Mouse (Mus musculus) neutrophil, adult 83 days (primary cell): ENCODE measurements around the gene B020011L13Rik. TPM values are rescaled to one million over a fixed set of nuclear protein-coding genes. Genes with fewer than 3 reads are reported as not detected.

Experiments
- total RNA-seq, 2 experiments: library from RNA; stranded (reverse); gene quantifications; one replicate each; pipeline ENCODE4 v1.2.4; 2023

B020011L13Rik gene
- total RNA-seq, result not detected

DNA sequence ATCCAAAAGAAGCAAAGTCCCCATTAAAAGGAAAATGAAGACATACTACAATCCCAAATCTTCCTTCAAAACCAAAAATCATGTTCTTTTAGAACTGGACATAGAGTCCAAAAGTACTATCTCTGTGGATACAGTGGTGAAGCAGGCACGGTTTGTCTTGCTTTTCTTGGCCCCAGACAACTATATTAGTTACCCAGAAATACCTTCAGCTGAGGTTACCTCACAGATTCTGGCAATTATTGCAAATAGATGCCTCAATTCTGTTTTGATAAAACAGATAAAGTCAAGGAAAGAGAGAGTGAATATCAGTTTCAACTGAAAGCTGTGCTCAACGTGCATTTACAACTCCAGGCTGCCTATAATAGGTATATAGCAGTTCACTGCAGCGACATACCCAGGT lies at the start of gene B020011L13Rik:
Gene B020011L13Rik (plus strand): TSS at position 301 of the 400 bp plus-strand sequence.

GRCm38 (mm10) chr1:117829781-117830180 lies 48.8 kb downstream of the B020011L13Rik start, which contains the start of gene Gm28360:
Gene Gm28360, plus strand, starts transcription at chr1:117830081.

Other genes starting within 250 kb of the B020011L13Rik start
- gene Gm28363, start 84.0 kb upstream of the B020011L13Rik start, total RNA-seq, result not detected
- gene Gm28360, start 48.9 kb downstream of the B020011L13Rik start, total RNA-seq, result not detected
- gene Gm28168, start 146.9 kb downstream of the B020011L13Rik start, total RNA-seq, result not detected
- gene Gm7145, start 184.8 kb downstream of the B020011L13Rik start, total RNA-seq, result not detected